Mouse (Mus musculus) liver, embryonic 14.5 days (tissue): ENCODE data around the gene Crnkl1.

Source experiments
- CTCF ChIP-seq: IDR thresholded peaks from 2 replicates; pipeline ENCODE4 v1.5.1; 2016; ENCODE audit warnings: antibody characterized with exemption, low read depth, control low read depth
- EP300 ChIP-seq: IDR thresholded peaks from 2 replicates; pipeline ENCODE4 v1.6.1; 2016; ENCODE audit warnings: antibody characterized with exemption, low read depth

GRCm38 (mm10) chr2:145970751-145971150, 35.9 kb upstream of the Crnkl1 start:
- no peak for TF ChIP-seq CTCF
- TF ChIP-seq EP300 = no peak
